Mouse (Mus musculus) G1E (cell line): Measurements from ENCODE around the gene Cxcl1.

Source experiments
- CTCF ChIP-seq: IDR thresholded peaks from 2 replicates; pipeline ENCODE4 v1.5.1; 2012; ENCODE audit warnings: low read depth, low read length, inconsistent platforms, mixed read lengths
- GATA1 ChIP-seq: IDR thresholded peaks from 2 replicates; pipeline ENCODE4 v1.6.1; 2012; ENCODE audit warnings: borderline replicate concordance, low read length, inconsistent platforms, mixed read lengths
- TAL1 ChIP-seq: conservative IDR thresholded peaks from 2 replicates; pipeline ENCODE4 v1.6.1; 2012; ENCODE audit warnings: low read depth, low read length, inconsistent platforms, mixed read lengths

- TF ChIP-seq CTCF (no peak), GATA1 (no peak), TAL1 (no peak)
Measured at GRCm38 (mm10) chr5:90890519-90891463, at the start of gene Cxcl1.
